21 mouse cellular contexts compared by ENCODE assay signal in the genomic region with DNA sequence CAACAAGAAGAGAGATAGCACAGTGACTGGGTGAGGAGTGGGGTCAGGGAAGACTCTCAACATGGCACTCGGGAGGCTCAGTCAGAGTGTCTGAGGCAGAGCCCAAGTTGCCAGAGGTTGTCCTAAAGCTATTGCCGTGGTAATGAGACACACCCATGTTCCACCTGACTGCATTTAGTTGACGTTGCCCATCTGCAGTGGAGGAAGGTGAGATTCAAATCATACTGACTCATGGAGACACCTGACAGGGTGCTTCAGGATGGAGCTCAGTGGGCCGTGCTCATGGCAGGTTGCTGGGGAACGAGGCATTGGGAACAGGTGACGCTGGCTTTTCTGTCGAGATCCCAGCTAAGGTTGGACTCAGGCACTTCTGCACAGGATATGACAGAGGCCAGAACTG. TPM values are rescaled to one million over a fixed set of nuclear protein-coding genes. Genes with fewer than 3 reads are reported as not detected.
DNase-seq lines count a peak whose midpoint lies in the region; ATAC-seq and TF ChIP-seq lines count a peak whose summit lies in the region.
"Had no signal": no experiment of that assay in that cellular context is flagged by ENCODE, and none has a peak within 500 bp of the region (broad histone marks: within the 10 kb centered on the region; RNA-seq: fewer than 3 reads in every experiment).

No protein-coding gene starts in this region.

- TF ChIP-seq CTCF in intestine, postnatal 0 days (IDR thresholded peaks at IDR 0.05; ENCODE audit: low read depth), result no peak
- TF ChIP-seq CTCF in stomach, postnatal 0 days (IDR thresholded peaks at IDR 0.05; ENCODE audit: low read depth), result no peak

- no peaks in the 10 kb centered on the region for H3K27me3 ChIP-seq in forebrain, embryonic 11.5 days (ENCODE audit: control insufficient read depth, insufficient read depth, low read length)
- no peaks in the 10 kb centered on the region for H3K27me3 ChIP-seq in forebrain, embryonic 13.5 days
- H3K27me3 ChIP-seq in midbrain, embryonic 11.5 days (ENCODE audit: control insufficient read depth, insufficient read depth, low read length), result no peaks in the 10 kb centered on the region
- H3K27me3 ChIP-seq in midbrain, embryonic 10.5 days (ENCODE audit: low read depth, poor library complexity, severe bottlenecking), result no peaks in the 10 kb centered on the region
- H3K27me3 ChIP-seq in intestine, postnatal 0 days (replicated peaks; ENCODE audit: control insufficient read depth, insufficient read depth, low read length), result no peaks in the 10 kb centered on the region
- H3K27me3 ChIP-seq in stomach, postnatal 0 days (ENCODE audit: control insufficient read depth, insufficient read depth, low read length), result no peaks in the 10 kb centered on the region
- H3K27me3 ChIP-seq in hindbrain, embryonic 11.5 days (ENCODE audit: control insufficient read depth, insufficient read depth, low read length), result no peaks in the 10 kb centered on the region
- H3K27me3 ChIP-seq: embryonic facial prominence, embryonic 12.5 days; heart, embryonic 13.5 days; hindbrain, embryonic 12.5 days had no signal

- no peaks in the 10 kb centered on the region; the same call in 1 of the 2 replicates for H3K9me3 ChIP-seq in forebrain, embryonic 11.5 days (ENCODE audit: control insufficient read depth, low read length)
- H3K9me3 ChIP-seq in forebrain, embryonic 13.5 days (replicated peaks), result no peaks in the 10 kb centered on the region; the same call in 1 of the 2 replicates
- H3K9me3 ChIP-seq in midbrain, embryonic 11.5 days (ENCODE audit: control insufficient read depth, low read length), result no peaks in the 10 kb centered on the region
- no peaks in the 10 kb centered on the region for H3K9me3 ChIP-seq in midbrain, embryonic 10.5 days (replicated peaks)
- no peaks in the 10 kb centered on the region for H3K9me3 ChIP-seq in intestine, postnatal 0 days (ENCODE audit: control insufficient read depth)
- H3K9me3 ChIP-seq in stomach, postnatal 0 days (ENCODE audit: control insufficient read depth, low read length), result no peaks in the 10 kb centered on the region
- no peaks in the 10 kb centered on the region for H3K9me3 ChIP-seq in hindbrain, embryonic 11.5 days (ENCODE audit: control insufficient read depth, low read length)
- H3K9me3 ChIP-seq: embryonic facial prominence, embryonic 12.5 days; G1E; heart, embryonic 13.5 days; hindbrain, embryonic 12.5 days had no signal

- H3K4me3 ChIP-seq in forebrain, embryonic 11.5 days (ENCODE audit: low read depth, low read length), result no peak overlapping the region
- H3K4me3 ChIP-seq in forebrain, embryonic 13.5 days, result no peak overlapping the region
- H3K4me3 ChIP-seq in midbrain, embryonic 11.5 days (ENCODE audit: low read depth, low read length), result no peak overlapping the region
- no peak overlapping the region for H3K4me3 ChIP-seq in midbrain, embryonic 10.5 days
- H3K4me3 ChIP-seq in intestine, postnatal 0 days (ENCODE audit: low read depth, low read length), result no peak overlapping the region
- H3K4me3 ChIP-seq in stomach, postnatal 0 days (ENCODE audit: low read depth, low read length), result no peak overlapping the region
- no peak overlapping the region for H3K4me3 ChIP-seq in hindbrain, embryonic 11.5 days (ENCODE audit: low read depth, low read length)
- H3K4me3 ChIP-seq: embryonic facial prominence, embryonic 12.5 days; gastrocnemius, adult 2 months; heart, embryonic 13.5 days; hindbrain, embryonic 12.5 days had no signal

- 0 out of 2 replicates have a peak, but pooled peaks cover 1% of the 10 kb centered on the region for H3K4me1 ChIP-seq in forebrain, embryonic 11.5 days (replicated peaks; ENCODE audit: control insufficient read depth, insufficient read depth, low read length)
- H3K4me1 ChIP-seq in forebrain, embryonic 13.5 days, result no peaks in the 10 kb centered on the region
- H3K4me1 ChIP-seq in midbrain, embryonic 11.5 days (ENCODE audit: control insufficient read depth, insufficient read depth, low read length), result no peaks in the 10 kb centered on the region
- H3K4me1 ChIP-seq in midbrain, embryonic 10.5 days, result 0 out of 2 replicates have a peak, but pooled peaks cover 4% of the 10 kb centered on the region
- H3K4me1 ChIP-seq in intestine, postnatal 0 days (replicated peaks; ENCODE audit: control insufficient read depth, insufficient read depth, low read length), result no peaks in the 10 kb centered on the region
- H3K4me1 ChIP-seq in stomach, postnatal 0 days (replicated peaks; ENCODE audit: control insufficient read depth, insufficient read depth), result no peaks in the 10 kb centered on the region
- no peaks in the 10 kb centered on the region for H3K4me1 ChIP-seq in hindbrain, embryonic 11.5 days (replicated peaks; ENCODE audit: control insufficient read depth, insufficient read depth, low read length)

- TF ChIP-seq EP300 in stomach, postnatal 0 days (optimal IDR thresholded peaks at IDR 0.05), result no peak

- H3K4me2 ChIP-seq in forebrain, embryonic 11.5 days (ENCODE audit: low read depth, low read length, severe bottlenecking), result no peak overlapping the region
- H3K4me2 ChIP-seq in forebrain, embryonic 13.5 days, result no peak overlapping the region
- H3K4me2 ChIP-seq in midbrain, embryonic 11.5 days, result no peak overlapping the region
- H3K4me2 ChIP-seq in intestine, postnatal 0 days (replicated peaks; ENCODE audit: low read depth), result no peak overlapping the region
- no peak overlapping the region for H3K4me2 ChIP-seq in stomach, postnatal 0 days (replicated peaks; ENCODE audit: low read depth)
- H3K4me2 ChIP-seq in hindbrain, embryonic 11.5 days (replicated peaks; ENCODE audit: low read depth, low read length), result no peak overlapping the region
- H3K4me2 ChIP-seq: embryonic facial prominence, embryonic 12.5 days; heart, embryonic 13.5 days; hindbrain, embryonic 12.5 days had no signal

- DNase-seq in forebrain, embryonic 11.5 days (ENCODE audit: low spot score), result peak; percentile 36
- DNase-seq in midbrain, embryonic 11.5 days (ENCODE audit: low spot score, missing footprints), result peak; percentile 6
- no peak for DNase-seq in midbrain, embryonic 10.5 days (ENCODE audit: low spot score)
- peak; percentile 49 for DNase-seq in stomach, postnatal 0 days (ENCODE audit: low spot score)
- DNase-seq in cerebellum, adult 9-10 months, result no peak
- DNase-seq in hindbrain, embryonic 11.5 days (ENCODE audit: low spot score), result no peak
- DNase-seq: adrenal gland, adult 8-10 months; adrenal gland, postnatal 36 days; B cell, adult 2 months; cerebellum, adult 2 months; gastrocnemius, adult 2 months; gastrocnemius, postnatal 25 days; heart, postnatal 36 days had no signal

- no peak overlapping the region for H3K9ac ChIP-seq in forebrain, embryonic 11.5 days (ENCODE audit: low read length)
- H3K9ac ChIP-seq in forebrain, embryonic 13.5 days, result no peak overlapping the region
- H3K9ac ChIP-seq in midbrain, embryonic 11.5 days (ENCODE audit: low read length), result no peak overlapping the region
- H3K9ac ChIP-seq in intestine, postnatal 0 days (ENCODE audit: low read depth, low read length), result no peak overlapping the region
- H3K9ac ChIP-seq in stomach, postnatal 0 days (ENCODE audit: low read length), result no peak overlapping the region
- no peak overlapping the region for H3K9ac ChIP-seq in hindbrain, embryonic 11.5 days (ENCODE audit: low read depth, low read length)
- H3K9ac ChIP-seq: embryonic facial prominence, embryonic 12.5 days; heart, embryonic 13.5 days; hindbrain, embryonic 12.5 days had no signal

- no peak overlapping the region for H3K27ac ChIP-seq in forebrain, embryonic 11.5 days (ENCODE audit: low read depth, low read length)
- no peak overlapping the region for H3K27ac ChIP-seq in forebrain, embryonic 13.5 days
- H3K27ac ChIP-seq in midbrain, embryonic 11.5 days (ENCODE audit: low read depth, low read length), result no peak overlapping the region
- H3K27ac ChIP-seq in midbrain, embryonic 10.5 days (replicated peaks), result no peak overlapping the region
- no peak overlapping the region for H3K27ac ChIP-seq in intestine, postnatal 0 days (ENCODE audit: low read depth, low read length)
- peak overlapping the region; percentile 64; the same call in 1 of the 2 replicates for H3K27ac ChIP-seq in stomach, postnatal 0 days (replicated peaks)
- no peak overlapping the region for H3K27ac ChIP-seq in hindbrain, embryonic 11.5 days (ENCODE audit: low read depth, low read length)
- H3K27ac ChIP-seq: embryonic facial prominence, embryonic 12.5 days; gastrocnemius, adult 2 months; heart, embryonic 13.5 days; hindbrain, embryonic 12.5 days had no signal

- 89% methylated on average over 7 of the region's 7 CpGs for WGBS in forebrain, embryonic 11.5 days
- 90% methylated on average over 7 of the region's 7 CpGs for WGBS in forebrain, embryonic 13.5 days
- WGBS in midbrain, embryonic 11.5 days, result 88% methylated on average over 7 of the region's 7 CpGs
- WGBS in midbrain, embryonic 10.5 days, result 93% methylated on average over 7 of the region's 7 CpGs
- 69% methylated on average over 7 of the region's 7 CpGs for WGBS in intestine, postnatal 0 days
- WGBS in stomach, postnatal 0 days, result 66% methylated on average over 7 of the region's 7 CpGs
- WGBS in hindbrain, embryonic 11.5 days, result 92% methylated on average over 7 of the region's 7 CpGs

- ATAC-seq in forebrain, embryonic 11.5 days (replicated peaks; ENCODE audit: low FRiP score), result no peak
- ATAC-seq in forebrain, embryonic 13.5 days, result no peak
- no peak for ATAC-seq in midbrain, embryonic 11.5 days (ENCODE audit: low FRiP score)
- ATAC-seq in intestine, postnatal 0 days, result peak; percentile 49; the same call in 1 of the 2 replicates
- ATAC-seq in stomach, postnatal 0 days (ENCODE audit: low FRiP score, low TSS enrichment), result peak; percentile 70
- no peak for ATAC-seq in hindbrain, embryonic 11.5 days (ENCODE audit: low FRiP score)
- ATAC-seq: CD4-positive, CD25-positive, alpha-beta regulatory T cell, adult 4 months; forebrain, embryonic 14.5 days had no signal

- H3K36me3 ChIP-seq in forebrain, embryonic 11.5 days (ENCODE audit: control insufficient read depth, insufficient read depth, low read length), result no peaks in the 10 kb centered on the region
- no peaks in the 10 kb centered on the region for H3K36me3 ChIP-seq in forebrain, embryonic 13.5 days (ENCODE audit: poor library complexity, severe bottlenecking)
- H3K36me3 ChIP-seq in midbrain, embryonic 11.5 days (ENCODE audit: control insufficient read depth, insufficient read depth, low read length), result no peaks in the 10 kb centered on the region
- H3K36me3 ChIP-seq in midbrain, embryonic 10.5 days, result no peaks in the 10 kb centered on the region
- H3K36me3 ChIP-seq in intestine, postnatal 0 days (ENCODE audit: control insufficient read depth, insufficient read depth), result no peaks in the 10 kb centered on the region
- no peaks in the 10 kb centered on the region for H3K36me3 ChIP-seq in stomach, postnatal 0 days (ENCODE audit: control insufficient read depth, insufficient read depth, low read length)
- no peaks in the 10 kb centered on the region for H3K36me3 ChIP-seq in hindbrain, embryonic 11.5 days (ENCODE audit: control insufficient read depth, insufficient read depth, low read length)
- H3K36me3 ChIP-seq: embryonic facial prominence, embryonic 12.5 days; G1E; heart, embryonic 13.5 days; hindbrain, embryonic 12.5 days had no signal

RNA-seq across cellular contexts. Expression of a gene that starts 9.9 kb away (rescaled TPM):
- 19.7 and 20.3 TPM in 2 replicates for polyA plus RNA-seq in forebrain, embryonic 11.5 days (2014; fragmentation: Nextera tagmentation; extraction: Ambion mirVana)
- polyA plus RNA-seq in forebrain, embryonic 13.5 days (2015; fragmentation: Nextera tagmentation; extraction: Ambion mirVana), result 15.9 and 16.7 TPM in 2 replicates
- polyA plus RNA-seq in midbrain, embryonic 11.5 days (2014; fragmentation: Nextera tagmentation; extraction: Ambion mirVana), result 28.9 and 36.3 TPM in 2 replicates
- polyA plus RNA-seq in midbrain, embryonic 10.5 days (2016; fragmentation: Nextera tagmentation; extraction: Ambion mirVana), result 21.6 and 25.7 TPM in 2 replicates
- 11.6 and 13.6 TPM in 2 replicates for polyA plus RNA-seq in intestine, postnatal 0 days (2015; fragmentation: Nextera tagmentation; extraction: Ambion mirVana)
- polyA plus RNA-seq in stomach, postnatal 0 days (2015; fragmentation: Nextera tagmentation; extraction: Ambion mirVana), result 48.6 and 49.2 TPM in 2 replicates
- 28.4 and 29.4 TPM in 2 replicates for polyA plus RNA-seq in hindbrain, embryonic 11.5 days (2014; fragmentation: Nextera tagmentation; extraction: Ambion mirVana)

Comparison
In these comparisons a context has a peak if more than half of its experiments do, and no peak if none do; other contexts are left out.
1. DNase-seq: peak in forebrain, embryonic 11.5 days (single experiment), midbrain, embryonic 11.5 days (single experiment) and stomach, postnatal 0 days (single experiment); none in midbrain, embryonic 10.5 days (single experiment), cerebellum, adult 9-10 months (single experiment) and hindbrain, embryonic 11.5 days (single experiment).
2. ATAC-seq: peak in intestine, postnatal 0 days (single experiment) and stomach, postnatal 0 days (single experiment); none in forebrain, embryonic 11.5 days (single experiment), forebrain, embryonic 13.5 days (single experiment), midbrain, embryonic 11.5 days (single experiment) and hindbrain, embryonic 11.5 days (single experiment).